Mouse (Mus musculus): ENCODE data around the gene Lrrc75a.
"Not testable (repeated sequence)": the region's sequence is repeated elsewhere in the genome, so short reads cannot be mapped to it uniquely, and the experiment has no call there.

Lrrc75a gene

DNA sequence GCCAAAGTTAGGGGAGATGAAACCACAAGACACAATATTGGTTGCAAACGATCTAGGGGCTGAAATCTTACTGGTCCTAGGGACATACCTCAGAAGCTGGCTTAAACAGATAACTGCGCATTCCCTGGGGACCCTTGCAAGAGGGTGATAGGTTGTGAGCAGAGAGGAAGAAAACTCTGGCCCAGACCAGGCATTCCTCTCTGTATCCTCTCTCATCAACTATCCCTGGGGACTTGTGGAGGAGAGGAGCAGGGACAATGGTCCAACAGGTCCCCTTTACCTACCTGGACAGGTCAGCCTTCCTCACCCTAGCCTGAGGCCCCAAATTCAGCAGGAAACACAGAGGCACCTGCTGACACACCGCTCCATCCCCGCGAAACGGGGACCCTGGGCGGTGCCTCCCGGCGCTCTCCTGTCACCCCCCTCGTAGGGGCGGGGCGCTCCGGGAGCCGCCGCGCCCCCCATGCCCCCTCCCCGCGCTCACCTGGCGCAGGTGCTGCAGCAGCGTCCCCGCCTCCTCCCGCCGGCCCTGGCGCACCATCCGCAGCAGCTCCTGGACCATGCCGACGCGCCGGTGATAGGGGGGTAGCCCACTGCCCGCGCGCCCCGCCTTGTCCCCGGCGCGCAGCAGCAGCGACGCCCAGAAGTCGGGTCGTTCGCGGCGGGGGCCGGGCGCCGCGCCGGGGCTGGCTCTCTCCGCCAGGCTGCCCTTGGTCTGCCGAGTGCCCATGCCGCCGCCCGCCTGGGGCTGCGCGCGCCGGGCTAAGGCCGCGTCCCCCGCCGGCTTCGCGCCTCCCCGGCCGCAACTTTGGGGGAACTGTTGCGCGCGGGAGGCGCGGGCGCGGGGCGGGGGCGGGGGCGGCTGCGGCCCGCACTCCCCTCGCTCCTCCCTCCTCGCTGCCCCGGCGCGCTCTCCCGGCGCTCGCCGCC, at the start of gene Lrrc75a:
Gene Lrrc75a (minus strand): TSS at position 863 of the 930 bp plus-strand sequence.
- DNase-seq (ENCODE audit: low read depth), result no peak

DNA sequence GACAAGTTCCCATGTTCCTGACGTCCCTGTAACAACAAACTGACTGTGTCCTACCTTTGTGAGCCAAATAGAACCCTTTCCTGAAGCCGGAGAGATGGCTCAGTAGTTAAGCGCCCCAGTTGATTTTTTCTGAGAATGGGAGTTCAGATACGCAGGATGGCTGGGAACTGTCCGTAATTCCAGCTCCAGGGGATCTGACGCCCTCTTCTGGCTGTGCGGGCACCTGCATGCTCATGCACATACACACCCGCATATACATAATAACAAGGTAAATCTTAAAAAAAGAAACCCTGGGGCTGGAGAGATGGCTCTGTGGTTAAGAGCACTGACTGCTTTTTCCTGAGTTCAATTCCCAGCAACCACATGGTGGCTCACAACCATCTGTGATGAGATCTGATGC, 46.8 kb upstream of the Lrrc75a start:
- no peak for DNase-seq (ENCODE audit: low read depth)

DNA sequence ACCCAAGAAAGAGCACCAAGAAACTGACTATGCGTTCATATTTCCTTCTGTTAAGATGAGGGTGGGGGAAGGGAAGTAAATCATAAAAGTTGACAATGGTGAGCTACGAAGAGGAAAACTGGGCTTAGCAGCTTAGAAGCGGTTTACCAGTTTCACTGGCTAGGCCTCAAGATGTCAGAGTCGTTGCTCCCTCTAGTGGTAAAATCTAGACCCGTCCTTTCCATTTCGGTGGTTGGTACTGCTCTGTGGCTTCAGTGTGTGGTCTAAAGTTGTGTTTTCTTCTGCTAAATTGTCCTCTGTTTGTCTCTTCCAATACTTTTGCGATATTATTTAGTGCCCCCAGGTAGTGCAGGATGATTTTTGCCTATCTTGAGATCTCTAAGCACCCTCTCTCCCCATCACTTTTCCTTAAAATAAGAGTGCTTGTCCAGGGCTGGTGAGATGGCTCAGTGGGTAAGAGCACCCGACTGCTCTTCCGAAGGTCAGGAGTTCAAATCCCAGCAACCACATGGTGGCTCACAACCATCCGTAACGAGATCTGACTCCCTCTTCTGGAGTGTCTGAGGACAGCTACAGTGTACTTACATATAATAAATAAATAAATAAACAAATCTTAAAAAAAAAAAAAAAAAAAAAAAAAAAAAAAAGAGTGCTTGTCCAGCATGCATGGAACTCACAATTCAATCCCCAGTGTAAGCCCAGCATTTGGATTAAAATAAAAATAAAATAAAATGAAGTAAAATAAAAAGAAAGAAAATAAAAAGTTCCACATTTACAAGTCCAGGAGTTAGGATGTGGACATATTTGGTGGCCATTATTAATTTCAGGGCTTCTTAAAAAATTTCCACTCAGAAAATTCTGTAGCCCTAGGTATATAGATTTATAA, 45.2 kb upstream of the Lrrc75a start:
- peak; percentile 88 for DNase-seq (ENCODE audit: low read depth)

DNA sequence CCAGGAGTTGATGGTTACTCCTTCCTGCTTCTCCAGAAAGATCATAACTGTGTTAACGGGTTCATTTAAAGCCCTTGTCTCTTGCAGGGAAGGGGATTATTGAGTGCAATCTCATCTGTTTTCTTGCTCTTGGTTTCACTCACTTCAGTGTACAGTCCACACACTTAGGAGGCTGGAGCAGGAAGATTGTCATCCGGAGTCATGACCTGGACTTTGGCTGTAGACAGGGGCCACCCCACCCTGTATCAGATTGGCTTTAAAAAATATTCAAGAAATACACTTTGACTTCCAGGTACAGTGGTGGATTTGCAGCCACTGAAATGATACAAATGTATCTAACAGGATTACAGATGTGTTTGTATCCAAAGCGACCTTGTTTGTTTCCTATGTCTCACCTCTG, 43.3 kb upstream of the Lrrc75a start:
- DNase-seq (ENCODE audit: low read depth), result no peak

DNA sequence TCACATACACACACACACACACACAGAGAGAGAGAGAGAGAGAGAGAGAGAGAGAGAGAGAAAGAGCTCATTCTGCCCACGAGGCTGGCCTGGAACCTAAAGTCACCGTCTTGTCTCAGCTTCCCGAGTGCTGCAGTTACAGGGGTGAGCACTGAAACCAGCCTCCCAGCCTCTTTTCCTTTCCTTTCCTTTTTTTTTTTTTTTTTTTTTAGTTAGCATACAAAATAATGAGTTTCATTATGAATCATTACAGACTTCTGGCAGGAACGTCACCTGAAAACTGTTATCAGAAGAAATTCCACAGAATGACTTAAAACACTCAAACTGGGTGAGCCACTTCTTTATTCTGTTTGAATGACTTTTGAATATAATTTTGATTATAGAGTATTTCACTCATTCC, 31.6 kb upstream of the Lrrc75a start:
- no peak for DNase-seq (ENCODE audit: low read depth)

DNA sequence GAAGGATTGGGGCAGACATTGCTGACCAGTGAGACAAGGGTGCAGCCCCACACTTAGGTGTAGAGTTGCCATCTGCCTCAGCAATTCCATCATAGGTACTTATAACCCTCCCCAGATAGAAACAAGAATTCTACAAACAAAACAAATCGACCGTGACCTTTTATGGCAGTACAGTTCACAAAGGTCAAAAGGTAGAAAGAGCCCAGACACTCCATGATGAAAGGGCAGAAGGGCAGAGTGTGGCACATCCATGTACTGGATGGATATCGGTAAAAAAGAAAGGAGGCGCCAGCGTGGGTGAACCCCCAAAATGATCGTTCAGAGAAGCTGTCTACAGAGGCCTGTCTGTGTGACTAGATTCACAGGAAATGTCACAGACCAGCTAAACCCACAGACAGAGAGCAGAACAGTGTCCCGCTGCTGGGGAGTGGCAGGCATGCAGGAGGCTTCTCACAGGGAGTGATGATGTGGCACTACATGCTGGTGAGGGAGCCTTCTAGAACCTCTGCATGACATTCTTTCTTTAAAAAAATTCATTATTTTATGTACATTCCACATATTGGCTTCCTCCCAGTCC, 30.5 kb upstream of the Lrrc75a start:
- peak; percentile 14 for DNase-seq (ENCODE audit: low read depth)

DNA sequence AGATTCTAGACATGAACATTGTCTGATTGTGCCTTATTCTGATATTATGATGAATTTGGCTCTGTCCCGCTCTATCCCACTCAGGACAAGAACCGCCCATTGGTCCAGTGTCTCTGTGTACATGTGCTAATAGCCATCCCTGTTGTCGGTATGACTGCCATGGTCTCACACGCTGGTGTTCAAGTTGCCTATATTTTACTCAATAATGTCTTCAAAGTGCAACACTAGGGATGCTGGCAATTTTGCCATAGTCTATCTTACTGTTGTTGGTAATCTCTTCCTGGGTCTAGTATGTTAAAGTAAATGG, 27.9 kb upstream of the Lrrc75a start:
- DNase-seq (ENCODE audit: low read depth), result no peak

DNA sequence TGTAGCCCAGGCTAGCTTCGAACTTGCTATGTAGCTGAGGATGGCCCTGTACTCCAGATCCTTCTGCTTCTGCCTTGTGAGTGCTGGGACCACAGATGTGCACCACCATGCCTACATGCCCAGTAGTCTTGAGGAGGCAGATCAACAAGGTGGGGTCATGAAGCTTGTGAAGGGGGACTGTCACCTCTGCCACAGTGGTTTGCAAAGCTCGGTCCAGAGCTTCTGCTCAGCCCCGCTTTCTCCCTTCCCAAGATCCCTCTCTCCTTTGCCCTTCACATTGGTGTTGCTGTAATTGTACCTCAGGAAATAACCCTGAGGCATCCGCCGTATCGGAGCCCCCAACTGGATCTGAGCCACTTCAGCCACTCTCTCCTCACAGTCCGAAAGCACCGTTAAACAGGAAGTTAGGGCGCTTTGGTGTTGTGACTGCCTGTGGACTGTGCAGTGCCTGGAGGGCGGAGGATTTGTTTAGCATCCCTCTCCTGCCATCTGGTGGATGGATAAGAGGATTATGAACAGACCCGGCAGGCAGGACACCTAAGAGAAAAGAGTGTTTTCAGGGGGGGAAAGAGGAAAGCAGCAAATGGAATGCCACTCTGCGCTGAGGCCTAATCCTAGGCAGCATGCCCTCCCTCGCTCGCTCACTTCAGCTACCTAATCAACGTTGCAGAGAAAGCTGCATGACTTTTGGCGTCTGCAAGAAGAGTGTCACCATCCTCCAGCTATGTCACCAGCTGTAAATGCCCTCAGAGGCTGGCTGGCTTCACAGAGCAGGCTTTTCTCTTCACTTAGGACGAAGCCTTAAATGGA, 27.4 kb upstream of the Lrrc75a start:
- DNase-seq (ENCODE audit: low read depth), result peak; percentile 76

DNA sequence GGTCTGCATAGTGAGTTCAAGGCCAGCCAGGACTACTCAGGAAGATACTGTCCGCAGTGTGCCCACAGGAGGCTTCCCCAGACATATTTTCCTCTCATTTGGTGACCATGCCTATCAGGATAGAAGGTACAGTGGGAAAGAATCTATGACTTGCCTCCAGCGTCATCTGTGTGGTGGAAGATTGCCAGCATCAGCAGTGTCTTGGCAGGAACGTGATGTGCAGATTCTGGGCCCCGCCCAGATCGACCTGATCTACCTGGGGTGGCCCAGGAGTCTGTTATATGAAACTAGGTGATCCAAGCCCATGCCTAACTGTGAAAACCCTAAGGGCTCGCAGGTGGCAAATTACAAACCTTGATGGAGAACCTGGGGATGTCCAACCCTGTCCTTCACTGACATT, 21.7 kb upstream of the Lrrc75a start:
- DNase-seq (ENCODE audit: low read depth), result no peak

DNA sequence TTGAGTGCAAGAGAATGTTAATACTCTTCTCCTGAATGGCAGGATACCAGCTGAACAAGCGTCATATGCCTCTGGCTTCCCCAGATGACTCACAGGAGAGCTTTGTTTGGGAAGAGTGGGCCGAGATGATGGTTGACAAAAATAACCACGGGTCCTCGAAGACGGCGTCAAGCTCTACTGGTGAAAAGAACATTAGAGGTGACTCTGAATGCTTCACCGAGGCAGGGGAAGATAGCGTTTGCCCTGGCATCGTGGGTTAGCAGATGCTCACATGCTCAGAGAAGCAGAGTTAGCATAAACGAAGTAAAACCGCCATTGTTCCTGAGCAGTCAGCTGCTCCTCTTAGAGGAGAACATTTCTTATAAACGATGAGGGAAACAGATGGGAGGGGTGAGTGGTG, 21.1 kb upstream of the Lrrc75a start:
- no peak for DNase-seq (ENCODE audit: low read depth)

DNA sequence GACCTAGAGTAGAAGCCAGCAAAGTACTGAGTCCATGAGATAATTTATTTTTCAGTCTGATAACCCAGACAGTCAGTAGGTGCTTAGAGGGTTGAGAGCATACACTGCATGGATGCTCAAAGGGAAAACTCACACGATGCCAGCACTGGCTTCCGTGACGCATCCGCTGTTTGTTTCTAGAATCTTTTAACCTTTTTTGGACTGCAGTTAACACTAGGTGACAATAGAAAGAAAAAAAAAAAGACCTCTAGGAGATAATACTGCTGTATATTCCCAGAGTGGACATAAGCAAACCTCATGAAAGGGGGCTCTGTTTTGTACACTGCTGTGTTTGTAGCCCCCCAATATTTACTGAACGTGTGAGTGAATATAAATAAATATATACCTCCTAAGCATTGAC, 20.7 kb upstream of the Lrrc75a start:
- no peak for DNase-seq (ENCODE audit: low read depth)

DNA sequence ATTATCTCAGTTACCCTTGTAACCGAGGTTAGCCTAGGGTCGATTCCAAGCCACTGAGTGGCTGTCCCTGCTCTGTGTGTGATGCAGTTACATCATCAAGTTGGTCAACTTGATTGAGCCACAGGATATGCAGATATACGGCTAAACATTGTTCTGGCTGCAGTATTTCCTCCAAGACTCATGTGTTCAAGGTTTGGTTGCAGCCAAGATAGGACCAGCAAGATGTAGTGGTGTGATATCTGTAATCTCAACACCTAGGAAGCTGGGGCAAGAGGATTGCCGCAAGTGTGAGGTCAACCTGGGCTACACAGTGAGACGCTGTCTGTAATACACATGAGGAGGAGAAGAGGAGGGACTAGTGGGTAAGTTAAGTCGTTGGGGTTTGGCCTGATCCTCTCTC, 15.9 kb upstream of the Lrrc75a start:
- DNase-seq (ENCODE audit: low read depth), result no peak

DNA sequence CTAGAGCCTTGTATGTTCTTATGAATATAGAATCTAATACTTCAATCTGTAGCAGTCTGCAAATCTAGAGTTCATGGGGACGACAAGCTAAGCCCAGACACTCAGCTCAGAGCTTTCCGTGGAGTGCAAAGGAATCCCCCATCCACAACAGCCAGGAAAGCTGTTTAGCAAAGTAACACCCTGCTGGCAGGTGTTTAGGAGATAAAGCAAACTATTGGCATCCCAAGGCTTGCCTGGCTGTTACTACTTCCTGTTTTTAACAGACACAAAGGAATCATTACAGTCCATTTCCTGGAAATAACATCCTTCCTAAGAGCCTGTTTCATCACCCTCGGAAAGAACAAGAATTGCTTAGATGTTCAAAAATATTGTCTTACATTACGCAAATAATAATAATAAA, 12.6 kb upstream of the Lrrc75a start:
- no peak for DNase-seq (ENCODE audit: low read depth)

DNA sequence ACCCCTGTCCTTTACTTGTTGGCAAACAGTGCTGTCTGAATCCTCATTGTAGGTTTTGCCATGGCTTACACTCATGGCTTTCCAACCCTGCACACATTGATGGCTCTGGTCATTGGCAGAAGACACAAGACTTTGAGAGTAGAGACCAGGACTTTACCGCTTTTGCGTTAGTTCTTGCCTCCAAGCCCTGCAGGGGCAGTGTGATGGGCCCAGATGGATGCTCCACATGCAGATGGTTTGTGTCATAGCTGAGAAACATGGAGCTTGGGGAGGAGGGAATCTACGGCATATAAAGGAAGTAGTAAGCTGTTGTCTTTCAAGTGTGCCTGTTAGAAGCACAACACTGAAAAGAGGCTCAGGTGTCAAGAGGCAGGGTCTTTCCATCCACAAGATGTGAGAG, 3.8 kb upstream of the Lrrc75a start:
- DNase-seq (ENCODE audit: low read depth), result no peak

DNA sequence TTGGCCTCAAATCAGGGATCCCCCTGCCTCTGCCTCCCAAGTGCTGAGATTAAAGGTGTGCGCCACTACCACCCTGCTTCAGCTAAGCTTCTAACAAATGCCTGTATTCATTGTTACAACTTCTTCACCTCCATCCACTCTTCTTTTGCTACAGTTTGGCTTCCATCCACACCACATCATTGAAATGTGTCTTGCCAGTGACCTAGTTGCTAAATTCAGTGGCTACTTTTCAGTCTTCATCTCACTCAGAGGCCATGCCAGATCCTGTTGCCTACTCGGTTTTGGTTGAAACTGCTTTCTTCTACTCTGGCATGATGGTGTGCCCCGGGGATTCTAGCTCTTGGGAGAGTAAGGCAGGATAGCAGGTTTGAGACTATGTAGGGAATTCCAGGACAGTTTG, 3.2 kb upstream of the Lrrc75a start:
- DNase-seq (ENCODE audit: low read depth), result no peak

DNA sequence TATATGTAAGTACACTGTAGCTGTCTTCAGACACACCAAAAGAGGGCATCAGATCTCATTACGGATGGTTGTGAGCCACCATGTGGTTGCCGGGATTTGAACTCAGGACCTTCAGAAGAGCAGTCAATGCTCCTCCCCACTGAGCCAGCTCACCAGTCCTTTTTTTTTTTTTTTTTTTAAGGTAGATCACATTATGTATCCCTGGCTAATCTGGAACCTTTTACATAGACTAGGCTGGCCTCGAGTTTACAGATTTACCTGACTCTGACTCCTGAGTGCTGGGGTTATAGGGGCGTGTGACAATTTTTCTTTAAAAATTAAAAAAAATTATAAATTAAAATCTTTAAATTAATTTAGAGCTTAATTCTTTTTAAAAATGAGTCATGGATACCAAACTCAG, 1.5 kb upstream of the Lrrc75a start:
- not testable (repeated sequence) for DNase-seq (ENCODE audit: low read depth)

DNA sequence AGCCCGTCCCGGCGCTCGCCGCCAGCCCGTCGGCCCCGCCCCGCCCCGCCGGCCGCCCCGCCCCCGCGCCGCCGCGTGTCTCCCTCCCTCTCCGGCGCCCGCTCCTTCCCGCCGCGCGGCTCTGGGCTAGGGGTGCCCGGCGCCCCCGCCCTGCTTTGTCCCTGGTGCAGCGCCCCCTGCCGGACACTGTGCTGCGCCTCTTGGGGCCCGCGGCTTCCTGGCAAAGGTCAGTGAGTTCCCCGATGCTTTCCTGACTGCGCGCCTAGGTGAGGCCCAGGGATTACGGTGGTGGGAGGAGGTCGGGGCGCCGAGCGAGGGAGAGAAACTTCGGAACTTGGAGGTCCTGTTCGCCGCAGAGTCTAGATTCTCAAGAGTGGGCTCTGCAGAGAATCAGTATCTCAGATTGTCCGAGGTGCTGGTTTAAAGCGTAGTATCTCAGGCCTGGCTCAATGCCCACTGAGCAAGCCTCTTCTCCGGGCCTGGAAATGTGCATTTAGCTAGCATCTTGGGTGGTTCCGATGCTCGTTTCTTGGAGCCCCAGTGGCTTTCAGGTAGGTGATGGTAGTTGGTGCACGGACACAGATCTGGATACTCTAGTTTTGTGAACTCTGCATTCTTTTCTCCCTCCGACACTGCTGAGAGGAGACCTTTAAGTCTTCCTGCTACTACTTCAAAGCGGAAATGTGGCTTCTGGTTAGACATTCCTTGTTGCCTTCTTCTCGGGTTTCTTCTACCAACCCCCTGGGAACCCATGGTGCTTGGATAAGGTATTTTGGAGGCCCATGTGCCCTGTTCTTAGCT, 468 bp upstream of the Lrrc75a start, which contains the start of gene Mmgt2:
Gene Mmgt2 (plus strand): TSS at position 74 of the 801 bp plus-strand sequence.
- peak; percentile 94 for DNase-seq (ENCODE audit: low read depth)

DNA sequence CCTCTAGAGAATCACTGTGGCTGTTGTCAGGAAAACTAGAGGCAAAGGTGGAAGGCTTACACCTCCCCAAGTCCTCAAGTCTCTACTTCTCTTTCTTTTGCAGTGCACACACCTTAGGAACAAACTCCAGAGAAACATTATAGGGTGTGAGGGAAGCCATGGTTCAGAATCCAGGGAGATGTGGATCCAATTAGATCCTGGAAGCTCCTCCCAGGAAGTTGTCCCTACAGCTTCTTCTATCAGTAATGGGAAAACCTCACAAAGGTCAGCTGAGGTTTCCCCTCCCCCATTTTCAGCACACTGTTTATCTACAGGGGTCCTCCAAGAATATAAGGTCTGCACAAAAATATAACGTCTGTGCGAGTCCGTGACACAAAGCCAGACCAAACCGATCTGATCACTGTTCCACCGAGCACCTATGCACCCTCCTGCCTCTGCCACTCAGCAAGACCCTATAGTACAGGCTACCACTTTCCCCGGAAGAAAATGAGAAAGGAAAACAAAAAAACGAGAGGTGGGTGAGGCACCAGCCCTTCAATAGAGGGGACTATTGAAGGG, 1.3 kb downstream of the Lrrc75a start:
- DNase-seq (ENCODE audit: low read depth), result no peak

DNA sequence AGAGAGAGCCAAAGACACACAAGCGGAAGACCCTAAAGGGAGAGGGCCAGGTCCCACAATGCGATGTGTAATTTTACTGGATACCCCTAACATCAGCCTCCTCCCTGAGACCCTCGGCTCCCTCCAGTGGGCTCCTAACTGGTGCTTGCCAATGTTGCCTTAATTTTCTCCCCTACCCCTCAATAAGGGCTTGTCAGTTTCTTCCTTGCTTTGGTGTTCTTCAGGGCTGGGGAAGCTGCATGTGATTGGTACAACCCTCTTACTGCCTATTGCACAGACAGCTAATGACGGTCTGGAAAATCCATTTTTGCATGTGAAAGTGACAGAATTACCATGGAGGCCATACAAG, 1.9 kb downstream of the Lrrc75a start:
- no peak for DNase-seq (ENCODE audit: low read depth)

DNA sequence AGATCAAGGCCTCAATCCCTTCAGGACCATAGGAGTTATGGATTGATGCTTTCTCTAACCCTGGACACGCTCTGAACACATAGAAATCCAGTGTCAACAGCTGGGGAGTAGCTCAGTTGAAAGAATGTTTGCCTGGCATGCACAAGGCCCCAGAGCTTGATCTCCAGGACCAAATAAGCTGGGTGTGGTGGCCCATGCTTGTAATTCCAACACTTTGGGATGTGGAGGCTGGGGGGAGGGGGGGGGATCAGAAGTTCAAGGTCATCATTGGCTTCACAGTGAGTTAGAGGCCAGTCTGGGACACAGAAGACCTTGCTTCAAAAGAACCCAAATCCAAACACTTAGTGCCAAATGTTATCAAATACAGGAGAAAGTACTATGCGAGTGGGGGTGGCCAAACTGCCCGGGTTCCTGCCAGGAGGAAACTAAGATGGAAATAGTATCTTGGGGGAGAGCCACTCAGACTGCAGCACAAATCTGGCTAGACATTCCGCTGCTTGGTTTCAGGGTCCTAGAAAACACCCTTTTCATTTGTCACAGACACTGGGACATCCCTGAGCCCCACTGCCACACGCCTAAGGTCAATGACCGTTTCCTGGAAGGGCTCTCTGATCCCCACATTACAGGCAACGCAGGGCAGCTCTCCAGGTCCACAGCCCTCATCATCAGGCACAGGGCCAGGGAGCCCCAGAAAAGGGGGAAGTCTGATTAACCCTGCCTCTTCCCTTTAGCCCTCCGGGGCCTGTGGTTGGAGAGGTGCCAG, 2.4 kb downstream of the Lrrc75a start:
- DNase-seq (ENCODE audit: low read depth), result no peak

Measured in naive thymus-derived CD4-positive, alpha-beta T cell, adult 2 months (primary cell).